Mouse (Mus musculus): ENCODE results near the gene Abhd16a. TPM values are rescaled to one million over a fixed set of nuclear protein-coding genes. Genes with fewer than 3 reads are reported as not detected.

The Abhd16a gene
- polyA plus RNA-seq, 1 experiment from 2014 or later, result 86.4 TPM

GRCm38 (mm10) chr17:35134801-35135590, 45.9 kb downstream of the Abhd16a start, which contains the start of gene Bag6:
Gene Bag6 (plus strand): TSS chr17:35135178.

Other genes starting within 250 kb of the Abhd16a start
- gene Skiv2l, start 239.1 kb upstream of the Abhd16a start, polyA plus RNA-seq (2017; shearing (Covaris generic)), result 169 TPM
- gene Nelfe, start 238.9 kb upstream of the Abhd16a start, polyA plus RNA-seq (2017; shearing (Covaris generic)), result 48.6 TPM
- gene Cfb, start 226.7 kb upstream of the Abhd16a start, polyA plus RNA-seq (2017; shearing (Covaris generic)), result 1.4 TPM
- gene Zbtb12, start 209.8 kb upstream of the Abhd16a start, polyA plus RNA-seq (2017; shearing (Covaris generic)), result 0.66 TPM
- gene Gm20547, start 207.2 kb upstream of the Abhd16a start, polyA plus RNA-seq (2017; shearing (Covaris generic)), result not detected
- gene C2, start 191.0 kb upstream of the Abhd16a start, polyA plus RNA-seq (2017; shearing (Covaris generic)), result 3.3 TPM
- gene Ehmt2, start 190.8 kb upstream of the Abhd16a start, polyA plus RNA-seq (2017; shearing (Covaris generic)), result 45.6 TPM
- gene Slc44a4, start 174.8 kb upstream of the Abhd16a start, polyA plus RNA-seq (2017; shearing (Covaris generic)), result not detected
- gene Neu1, start 158.0 kb upstream of the Abhd16a start, polyA plus RNA-seq (2017; shearing (Covaris generic)), result 107 TPM
- gene Hspa1b, start 130.0 kb upstream of the Abhd16a start, polyA plus RNA-seq (2017; shearing (Covaris generic)), result 15.1 TPM
- not detected for gene Gm20481, start 119.4 kb upstream of the Abhd16a start, polyA plus RNA-seq (2017; shearing (Covaris generic))
- 4.3 TPM for gene Hspa1a, start 117.1 kb upstream of the Abhd16a start, polyA plus RNA-seq (2017; shearing (Covaris generic))
- gene Hspa1l, start 116.6 kb upstream of the Abhd16a start, polyA plus RNA-seq (2017; shearing (Covaris generic)), result 0.13 TPM
- gene Lsm2, start 107.4 kb upstream of the Abhd16a start, polyA plus RNA-seq (2017; shearing (Covaris generic)), result 60.3 TPM
- 276 TPM for gene Vars, start 88.3 kb upstream of the Abhd16a start, polyA plus RNA-seq (2017; shearing (Covaris generic))
- 0.44 TPM for gene Vwa7, start 72.7 kb upstream of the Abhd16a start, polyA plus RNA-seq (2017; shearing (Covaris generic))
- gene Sapcd1, start 61.2 kb upstream of the Abhd16a start, polyA plus RNA-seq (2017; shearing (Covaris generic)), result 4.4 TPM
- 1.5 TPM for gene Msh5, start 42.5 kb upstream of the Abhd16a start, polyA plus RNA-seq (2017; shearing (Covaris generic))
- gene Clic1, start 39.3 kb upstream of the Abhd16a start, polyA plus RNA-seq (2017; shearing (Covaris generic)), result 611 TPM
- gene Ddah2, start 30.2 kb upstream of the Abhd16a start, polyA plus RNA-seq (2017; shearing (Covaris generic)), result 2.5 TPM
- not detected for gene Ly6g6c, start 23.9 kb upstream of the Abhd16a start, polyA plus RNA-seq (2017; shearing (Covaris generic))
- gene Mpig6b, start 23.1 kb upstream of the Abhd16a start, polyA plus RNA-seq (2017; shearing (Covaris generic)), result not detected
- not detected for gene Ly6g6e, start 12.4 kb upstream of the Abhd16a start, polyA plus RNA-seq (2017; shearing (Covaris generic))
- not detected for gene Ly6g6d, start 11.2 kb upstream of the Abhd16a start, polyA plus RNA-seq (2017; shearing (Covaris generic))
- gene Ly6g6f, start 3.7 kb upstream of the Abhd16a start, polyA plus RNA-seq (2017; shearing (Covaris generic)), result not detected
- gene Ly6g5c, start 19.0 kb downstream of the Abhd16a start, polyA plus RNA-seq (2017; shearing (Covaris generic)), result not detected
- gene Ly6g5b, start 26.2 kb downstream of the Abhd16a start, polyA plus RNA-seq (2017; shearing (Covaris generic)), result 2.4 TPM
- gene Gpank1, start 32.2 kb downstream of the Abhd16a start, polyA plus RNA-seq (2017; shearing (Covaris generic)), result 62.3 TPM
- 279 TPM for gene Csnk2b, start 32.8 kb downstream of the Abhd16a start, polyA plus RNA-seq (2017; shearing (Covaris generic))
- gene D17H6S53E, start 37.1 kb downstream of the Abhd16a start, polyA plus RNA-seq (2017; shearing (Covaris generic)), result 5.5 TPM
- gene Apom, start 42.8 kb downstream of the Abhd16a start, polyA plus RNA-seq (2017; shearing (Covaris generic)), result not detected
- gene Bag6, start 45.9 kb downstream of the Abhd16a start, polyA plus RNA-seq (2017; shearing (Covaris generic)), result 48.9 TPM
- gene Prrc2a, start 75.6 kb downstream of the Abhd16a start, polyA plus RNA-seq (2017; shearing (Covaris generic)), result 17.8 TPM
- 7.4 TPM for gene Aif1, start 86.8 kb downstream of the Abhd16a start, polyA plus RNA-seq (2017; shearing (Covaris generic))
- 9.5 TPM for gene Lst1, start 99.2 kb downstream of the Abhd16a start, polyA plus RNA-seq (2017; shearing (Covaris generic))
- 1,703 TPM for gene Ltb, start 105.2 kb downstream of the Abhd16a start, polyA plus RNA-seq (2017; shearing (Covaris generic))
- 46.9 TPM for gene Tnf, start 112.7 kb downstream of the Abhd16a start, polyA plus RNA-seq (2017; shearing (Covaris generic))
- 140 TPM for gene Lta, start 116.1 kb downstream of the Abhd16a start, polyA plus RNA-seq (2017; shearing (Covaris generic))
- gene Gm16181, start 131.6 kb downstream of the Abhd16a start, polyA plus RNA-seq (2017; shearing (Covaris generic)), result 1.6 TPM
- gene Atp6v1g2, start 144.4 kb downstream of the Abhd16a start, polyA plus RNA-seq (2017; shearing (Covaris generic)), result 8.7 TPM
- gene Nfkbil1, start 146.5 kb downstream of the Abhd16a start, polyA plus RNA-seq (2017; shearing (Covaris generic)), result 23.1 TPM
- 257 TPM for gene Ddx39b, start 152.5 kb downstream of the Abhd16a start, polyA plus RNA-seq (2017; shearing (Covaris generic))
- gene H2-D1, start 173.5 kb downstream of the Abhd16a start, polyA plus RNA-seq (2017; shearing (Covaris generic)), result 7,111 TPM
- gene H2-Q1, start 231.1 kb downstream of the Abhd16a start, polyA plus RNA-seq (2017; shearing (Covaris generic)), result 0.34 TPM